Mouse (Mus musculus): Measurements from ENCODE around the gene Rps8. TPM values are rescaled to one million over a fixed set of nuclear protein-coding genes. Genes with fewer than 3 reads are reported as not detected.

Rps8 gene
- polyA plus RNA-seq, 3 experiments from 2014 or later = 670 to 888 (median 878) TPM

DNA sequence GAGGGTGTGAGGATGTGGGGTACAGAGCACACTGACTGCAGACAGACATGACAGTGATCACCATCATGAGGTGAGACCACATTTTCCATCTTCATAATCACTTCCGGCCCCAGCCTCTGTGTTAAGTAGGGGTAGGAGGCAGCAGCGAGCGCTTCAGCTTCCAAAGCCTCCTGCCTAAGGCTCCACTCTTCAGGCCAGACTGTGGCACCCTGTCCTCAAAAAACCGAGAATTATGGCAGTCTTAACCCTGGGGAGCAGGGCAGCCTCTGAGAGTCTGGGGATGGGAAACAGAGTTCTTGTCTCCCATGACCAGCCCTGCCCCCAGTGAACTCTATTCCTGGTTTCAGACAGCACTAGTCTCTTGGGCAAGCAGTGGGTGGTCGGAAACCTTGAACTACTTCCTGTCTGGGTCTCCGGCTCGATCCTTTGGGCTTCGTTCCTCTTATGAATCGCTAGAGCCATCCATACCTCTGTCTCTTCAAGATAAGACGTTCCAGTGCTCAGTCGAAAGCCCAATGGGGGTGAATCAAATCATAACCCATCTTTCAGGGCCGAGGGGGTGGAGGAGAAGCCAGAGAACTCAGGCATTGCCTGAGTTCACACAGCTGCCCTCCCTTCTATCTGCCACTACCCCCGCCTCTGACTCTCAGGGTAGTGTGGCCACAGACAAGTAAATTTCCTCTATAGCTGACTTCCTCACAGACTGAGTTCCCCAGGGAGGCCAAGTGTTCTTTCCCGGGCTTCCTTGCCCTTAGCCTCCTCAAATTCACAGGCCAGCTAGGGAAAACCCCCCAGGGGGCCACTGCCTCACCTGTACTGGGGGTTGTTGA is 31.3 kb downstream of the Rps8 start:
- ATAC-seq = peak; percentile 75

DNA sequence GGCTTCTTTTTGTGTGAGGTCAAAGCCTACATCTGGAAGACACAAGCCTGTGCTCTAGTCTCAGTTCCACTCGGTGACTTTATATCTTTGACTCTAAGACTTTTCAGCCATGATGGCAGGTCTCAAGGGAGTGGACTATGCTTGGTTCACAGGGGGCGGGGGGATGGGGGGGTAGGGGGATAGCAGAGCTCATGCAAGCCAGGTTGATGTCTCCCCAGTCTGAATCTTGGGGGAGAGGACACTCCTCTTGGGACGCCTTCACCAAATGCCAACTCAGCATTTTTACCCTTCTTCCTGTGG is 31.9 kb downstream of the Rps8 start:
- no peak for ATAC-seq

DNA sequence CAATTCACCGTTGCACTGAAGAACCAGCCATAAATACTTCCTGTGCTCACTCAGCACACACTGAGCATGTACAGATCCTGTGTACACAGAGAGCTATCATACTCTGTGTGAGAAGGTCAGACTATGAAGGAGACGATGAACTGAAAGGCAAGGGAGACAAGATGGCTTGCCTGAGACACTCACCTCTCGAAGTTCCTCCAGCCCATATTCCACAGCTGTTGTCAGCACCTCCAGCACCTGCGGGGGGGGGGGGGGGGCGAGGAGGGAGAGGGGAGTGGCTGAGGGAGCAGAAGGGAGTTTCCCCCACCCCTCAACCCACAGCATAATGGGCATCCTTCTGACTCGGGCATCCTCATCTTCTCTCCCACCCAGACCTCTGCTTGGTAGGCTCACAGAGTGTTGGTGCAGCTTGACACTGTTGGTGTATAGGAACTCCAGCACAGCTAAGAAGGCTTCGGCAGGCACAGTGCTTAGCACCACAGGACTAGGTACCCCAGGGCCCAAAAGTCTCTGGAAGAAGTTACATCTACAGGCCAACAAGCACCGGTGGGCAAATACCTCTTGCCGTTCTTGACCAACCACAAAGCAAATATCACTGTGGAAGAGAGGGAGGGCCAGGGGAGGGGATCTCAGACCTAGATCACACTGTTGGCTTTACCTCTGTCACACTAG is 32.4 kb downstream of the Rps8 start:
- no peak for ATAC-seq

DNA sequence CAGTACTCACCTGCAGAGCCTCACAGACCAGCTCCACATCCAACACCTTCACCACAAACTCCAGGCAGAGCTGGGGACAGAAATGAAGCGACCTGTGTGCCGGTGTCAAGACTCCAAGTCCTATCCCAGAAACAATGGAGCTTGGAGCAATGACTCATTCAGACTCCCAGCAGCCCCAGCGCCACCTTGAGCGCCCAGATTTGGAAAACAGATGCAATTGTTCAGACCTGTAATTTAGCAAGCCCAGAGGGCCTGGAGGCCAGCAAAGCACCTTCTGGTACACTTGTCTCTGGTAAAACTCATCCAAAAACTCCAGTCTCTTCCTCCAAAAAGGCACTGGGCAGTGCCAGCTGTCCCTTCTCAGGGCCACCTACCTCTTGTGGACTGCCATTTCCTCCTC is 33.8 kb downstream of the Rps8 start:
- ATAC-seq = no peak

DNA sequence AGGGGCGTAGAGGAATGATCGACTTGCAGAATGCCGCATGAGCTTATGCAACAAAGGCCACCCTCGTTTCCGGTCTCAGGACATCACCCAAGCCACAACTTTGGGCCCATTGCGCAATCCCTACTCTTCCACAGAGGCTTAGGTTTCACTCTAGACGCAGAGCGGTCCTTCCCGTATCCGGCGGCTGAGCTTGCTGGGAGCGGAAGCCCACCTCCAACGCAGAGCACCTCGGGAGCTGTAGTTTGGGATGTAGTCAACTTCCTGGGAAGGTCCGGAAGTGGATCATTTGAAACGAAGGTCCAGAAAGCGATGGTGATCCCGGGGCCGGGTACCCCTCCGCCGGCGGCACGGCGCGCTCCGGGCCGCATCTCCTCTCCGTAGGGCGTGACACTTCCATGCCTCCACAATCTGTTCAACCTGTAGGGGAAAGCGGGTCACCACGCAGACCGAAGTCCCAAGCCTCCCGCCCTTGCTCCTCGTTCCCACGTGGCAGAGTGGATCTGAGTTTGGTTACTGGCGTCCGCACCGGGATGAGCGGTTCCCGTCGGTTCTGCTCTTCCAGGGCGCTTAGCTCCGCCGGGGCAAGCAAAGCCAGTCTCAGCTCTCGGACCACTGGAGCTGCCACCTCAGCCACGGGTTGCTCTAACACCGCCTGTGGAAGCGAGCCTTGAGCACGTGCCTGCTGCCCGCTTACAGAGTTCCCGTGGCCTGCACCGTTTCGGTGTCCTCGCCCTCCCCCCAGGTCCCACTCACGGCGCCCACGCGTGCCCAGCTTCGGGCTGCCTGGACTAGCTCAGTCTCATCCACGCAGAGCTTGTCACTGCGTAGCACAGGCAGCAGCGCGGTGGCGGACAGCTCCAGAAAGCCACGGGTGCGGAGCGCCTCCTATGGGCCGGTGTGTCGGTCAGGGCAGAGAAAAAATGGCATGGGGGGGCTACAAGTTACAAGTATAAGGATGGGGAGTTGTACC is 35.3 kb downstream of the Rps8 start:
- peak; percentile 58 for ATAC-seq

DNA sequence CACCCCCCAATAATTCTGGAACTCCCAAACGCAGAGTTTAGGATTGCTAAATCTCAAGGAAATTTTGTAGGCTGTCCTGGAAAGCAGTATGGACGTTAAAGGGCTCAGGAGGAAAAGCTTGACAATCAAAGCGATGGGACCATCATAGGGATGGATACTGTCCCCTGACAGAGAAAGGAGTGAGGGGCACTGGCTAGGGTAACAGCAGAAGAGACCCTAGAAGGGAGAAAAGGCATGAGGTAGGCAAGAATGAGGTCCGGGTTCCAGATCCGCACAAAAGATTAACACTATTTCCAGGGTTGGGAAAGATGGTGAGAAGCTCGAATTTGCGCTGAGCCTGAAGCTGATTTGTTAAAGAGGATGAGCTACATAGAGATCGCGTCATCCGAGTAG is 36.0 kb downstream of the Rps8 start:
- ATAC-seq = no peak

DNA sequence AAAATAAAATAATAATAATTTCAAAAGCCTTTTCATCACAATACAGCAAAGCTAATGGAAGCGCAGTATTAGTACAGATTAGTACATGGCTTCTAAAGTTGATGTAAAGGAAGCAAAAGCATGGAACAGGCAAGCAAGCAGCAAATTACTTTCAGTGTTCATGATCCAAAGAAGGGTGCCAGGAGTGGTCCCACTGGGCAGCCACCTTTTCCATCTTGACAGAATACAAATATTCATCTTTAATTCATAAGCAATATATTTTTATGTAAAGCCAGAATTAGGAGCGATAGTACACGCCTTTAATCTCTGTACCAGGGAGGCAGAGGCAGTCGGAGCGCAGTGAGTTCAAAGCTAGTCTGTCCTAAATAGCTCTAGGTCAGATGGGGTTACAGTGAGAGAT is 36.4 kb downstream of the Rps8 start:
- no peak for ATAC-seq

DNA sequence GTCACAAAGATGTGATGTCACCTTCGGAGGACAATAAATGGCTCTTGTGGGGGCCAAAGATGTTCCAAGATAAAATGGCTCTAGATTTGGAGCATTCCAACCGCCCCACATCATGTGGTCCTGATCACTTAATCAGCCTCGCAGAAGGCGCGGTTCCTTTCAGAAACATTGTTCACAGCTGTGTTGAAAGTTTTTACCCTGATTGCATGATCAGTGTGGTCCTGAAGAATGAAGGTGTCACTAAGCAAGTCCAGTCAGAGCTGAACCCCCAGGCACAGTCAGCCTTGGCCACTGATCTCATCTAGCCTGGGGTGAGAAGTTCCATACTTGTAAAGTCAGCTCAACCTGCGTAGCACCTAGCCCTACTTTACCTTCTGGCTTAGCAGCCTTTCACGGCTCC is 38.1 kb downstream of the Rps8 start:
- ATAC-seq = no peak

DNA sequence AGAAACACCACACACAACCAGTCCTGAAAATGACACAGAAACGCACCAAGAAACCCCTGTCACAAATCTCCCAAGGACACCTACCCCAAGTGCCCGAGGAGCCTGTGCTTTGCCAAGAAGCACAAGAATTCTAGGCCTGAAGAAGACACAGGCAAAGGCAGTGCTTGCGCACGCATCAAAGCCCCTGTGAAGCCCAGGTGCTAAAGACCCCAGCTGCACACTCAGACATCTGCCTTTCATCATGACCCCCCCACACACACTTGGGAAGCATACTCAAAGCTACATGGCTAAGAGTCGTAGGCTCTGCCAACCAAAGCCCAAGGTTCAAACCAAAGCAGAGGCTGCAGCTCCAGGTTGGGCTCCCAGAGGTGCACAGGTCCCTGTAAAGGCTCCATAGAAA is 40.5 kb downstream of the Rps8 start:
- no peak for ATAC-seq

DNA sequence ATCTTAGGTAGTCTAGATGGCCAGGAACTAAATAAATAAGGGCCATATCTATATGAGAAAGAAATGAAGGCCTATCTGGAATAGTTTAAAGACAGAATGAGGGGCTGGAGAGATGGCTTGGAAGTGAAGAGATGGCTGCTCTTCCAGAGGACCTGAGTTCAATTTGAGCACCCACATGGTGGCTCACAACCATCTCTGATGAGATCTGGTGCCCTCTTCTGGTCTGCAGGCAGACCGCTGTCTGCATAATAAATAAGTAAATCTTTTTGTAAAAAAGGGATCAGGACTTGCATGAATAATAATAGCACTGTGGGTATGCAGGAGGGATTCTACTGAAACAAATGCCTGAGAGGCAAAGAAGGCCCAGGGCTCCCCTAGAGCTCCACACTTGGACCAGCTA is 42.8 kb downstream of the Rps8 start:
- no peak for ATAC-seq

DNA sequence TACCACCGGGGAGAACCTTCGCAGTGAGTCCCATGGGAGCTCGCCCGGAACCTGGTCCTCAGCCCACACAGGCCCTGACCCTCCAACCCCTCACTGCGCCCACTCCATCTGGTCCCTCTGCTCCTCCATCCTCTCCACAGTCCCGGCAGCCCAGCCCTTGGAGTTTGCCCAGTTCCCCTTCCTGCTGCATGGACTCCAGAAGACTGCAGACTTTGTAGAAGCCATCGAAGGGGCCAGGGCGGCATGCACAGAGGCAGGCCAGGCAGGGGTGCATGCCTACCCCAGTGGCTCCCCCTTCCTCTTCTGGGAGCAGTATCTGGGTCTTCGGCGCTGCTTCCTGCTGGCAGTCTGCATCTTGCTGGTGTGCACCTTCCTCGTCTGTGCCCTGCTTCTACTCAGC is 45.1 kb downstream of the Rps8 start:
- no peak for ATAC-seq

DNA sequence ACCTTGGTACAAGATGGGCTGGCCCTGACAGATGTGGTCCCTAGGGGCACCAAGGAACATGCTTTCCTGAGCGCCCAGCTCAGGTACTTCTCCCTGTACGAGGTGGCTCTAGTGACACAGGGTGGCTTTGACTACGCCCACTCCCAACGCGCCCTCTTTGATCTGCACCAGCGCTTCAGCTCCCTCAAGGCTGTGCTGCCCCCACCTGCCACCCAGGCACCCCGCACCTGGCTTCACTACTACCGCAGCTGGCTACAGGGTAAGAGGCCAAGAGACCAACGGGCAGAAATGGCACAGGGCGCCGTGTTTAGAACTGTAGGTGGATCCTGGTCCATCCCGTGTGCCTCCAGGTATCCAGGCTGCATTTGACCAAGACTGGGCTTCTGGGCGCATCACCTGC is 45.8 kb downstream of the Rps8 start:
- no peak for ATAC-seq

DNA sequence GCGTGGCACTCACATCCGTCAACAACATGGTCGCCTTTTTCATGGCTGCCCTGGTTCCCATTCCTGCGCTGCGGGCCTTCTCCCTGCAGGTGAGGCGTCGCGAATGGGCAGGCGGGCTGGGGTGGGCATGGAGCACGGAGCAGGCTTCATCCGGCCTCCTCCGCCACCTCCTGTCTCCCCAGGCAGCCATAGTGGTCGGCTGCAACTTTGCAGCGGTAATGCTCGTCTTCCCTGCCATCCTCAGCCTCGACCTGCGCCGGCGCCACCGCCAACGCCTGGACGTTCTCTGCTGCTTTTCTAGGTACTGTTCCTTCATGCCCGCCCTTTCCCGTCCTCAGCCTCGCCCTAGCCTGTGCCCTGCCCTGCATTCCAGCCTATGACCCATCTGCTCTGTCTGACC is 46.7 kb downstream of the Rps8 start:
- ATAC-seq = no peak

DNA sequence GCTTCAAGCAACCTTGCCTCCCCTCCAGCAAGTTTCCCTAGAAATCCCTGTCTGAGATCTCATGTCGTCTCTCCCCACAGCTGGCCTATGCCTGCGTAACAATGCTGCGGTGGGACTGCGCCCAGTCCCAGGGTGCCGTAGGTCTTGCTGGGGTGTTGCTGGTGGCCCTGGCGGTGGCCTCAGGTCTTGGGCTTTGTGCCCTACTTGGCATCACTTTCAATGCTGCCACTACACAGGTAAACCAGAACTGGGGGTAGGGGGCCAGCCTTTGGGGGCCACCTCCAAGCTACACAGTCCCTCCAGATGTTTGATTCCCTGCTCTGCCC is 47.6 kb downstream of the Rps8 start:
- no peak for ATAC-seq

DNA sequence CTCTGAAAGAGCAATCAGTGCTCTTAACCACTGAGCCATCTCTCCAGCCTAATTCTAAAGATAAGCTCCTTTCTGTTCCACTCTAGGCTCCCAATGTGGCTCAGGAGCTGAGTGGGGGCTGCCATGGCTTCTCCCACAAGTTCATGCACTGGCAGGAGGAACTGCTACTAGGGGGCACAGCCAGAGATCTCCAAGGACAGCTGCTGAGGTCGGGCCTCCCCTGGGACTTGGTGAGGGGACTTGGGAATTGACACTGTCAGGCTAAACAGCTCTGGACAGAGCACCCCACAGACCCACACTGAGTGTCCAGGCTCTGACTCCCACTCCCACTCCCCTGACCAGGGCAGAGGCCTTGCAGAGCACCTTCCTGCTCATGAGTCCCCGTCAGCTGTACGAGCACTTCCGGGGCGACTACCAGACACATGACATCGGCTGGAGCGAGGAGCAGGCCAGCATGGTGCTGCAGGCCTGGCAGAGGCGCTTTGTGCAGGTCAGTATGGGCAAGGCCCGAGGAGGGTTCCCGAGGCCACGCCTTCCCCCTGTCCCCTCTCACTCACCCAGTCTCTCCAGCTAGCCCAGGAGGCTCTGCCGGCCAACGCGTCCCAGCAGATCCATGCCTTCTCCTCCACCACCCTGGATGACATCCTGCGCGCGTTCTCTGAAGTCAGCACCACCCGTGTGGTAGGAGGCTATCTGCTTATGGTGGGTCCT is 48.1 kb downstream of the Rps8 start:
- no peak for ATAC-seq

DNA sequence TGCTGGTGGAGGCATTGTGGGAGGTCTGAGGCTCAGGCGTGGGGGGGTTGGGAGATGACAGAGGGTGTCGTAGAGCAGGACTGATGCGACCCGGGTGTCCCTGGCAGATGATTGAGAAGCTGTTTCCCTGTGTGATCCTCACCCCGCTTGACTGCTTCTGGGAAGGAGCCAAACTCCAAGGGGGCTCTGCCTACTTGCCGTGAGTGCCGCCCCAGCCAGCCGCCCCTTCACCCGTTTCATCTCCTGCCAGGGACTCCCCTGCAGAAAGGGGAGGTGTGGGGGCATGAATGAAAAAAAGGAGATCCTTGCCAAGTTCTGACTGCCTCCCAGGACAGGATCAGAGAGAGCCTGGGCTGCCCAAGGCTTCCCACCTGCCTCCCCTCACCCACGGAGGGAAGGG is 50.9 kb downstream of the Rps8 start:
- ATAC-seq = no peak

DNA sequence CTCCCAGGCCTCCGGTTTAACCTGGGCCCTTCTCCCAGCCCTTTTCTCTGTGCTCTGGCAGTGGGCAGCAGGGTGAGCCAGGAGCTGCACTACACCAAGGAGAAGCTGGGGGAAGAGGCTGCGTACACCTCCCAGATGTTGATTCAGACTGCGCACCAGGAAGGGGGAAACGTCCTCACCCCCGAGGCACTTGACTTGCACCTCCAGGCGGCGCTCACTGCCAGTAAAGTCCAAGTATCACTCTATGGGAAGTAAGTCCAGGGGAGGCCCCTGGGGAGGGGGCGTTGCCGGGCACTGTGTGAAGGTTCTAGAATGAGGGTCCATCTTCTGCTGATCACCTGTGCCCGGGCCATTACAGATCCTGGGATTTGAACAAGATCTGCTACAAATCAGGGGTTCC is 51.4 kb downstream of the Rps8 start:
- ATAC-seq = no peak

Other genes with a start within 250 kb of the Rps8 start
- 10 to 100 TPM; 66.2 to 80.0 (median 77.7) TPM for gene Urod, start 161.8 kb downstream of the Rps8 start, polyA plus RNA-seq (2017; shearing (Covaris generic))
- gene Hectd3, start 160.9 kb downstream of the Rps8 start, polyA plus RNA-seq (2017; shearing (Covaris generic)) = 1 to 10 TPM; 5.4 to 9.3 (median 7.2) TPM
- gene Eif2b3, start 136.8 kb downstream of the Rps8 start, polyA plus RNA-seq (2017; shearing (Covaris generic)) = 10 to 100 TPM; 26.8 to 42.3 (median 40.3) TPM
- under 1 TPM in 2 of 3 experiments, not detected in 1; 0.15 to 0.24 TPM for gene Ptch2, start 60.2 kb downstream of the Rps8 start, polyA plus RNA-seq (2017; shearing (Covaris generic))
- gene Btbd19, start 30.5 kb downstream of the Rps8 start, polyA plus RNA-seq (2017; shearing (Covaris generic)) = 10 to 100 TPM; 24.8 to 27.2 (median 25.0) TPM
- gene Tctex1d4, start 29.4 kb downstream of the Rps8 start, polyA plus RNA-seq (2017; shearing (Covaris generic)) = 1 to 10 TPM; 2.0 to 4.1 (median 3.1) TPM
- 10 to 100 TPM; 13.4 to 19.8 (median 18.8) TPM for gene Plk3, start 22.3 kb downstream of the Rps8 start, polyA plus RNA-seq (2017; shearing (Covaris generic))
- gene Kif2c, start 26.4 kb upstream of the Rps8 start, polyA plus RNA-seq (2017; shearing (Covaris generic)) = 10 to 100 TPM in 1 of 3 experiments, 1 to 10 TPM in 2; 1.9 to 35.0 (median 5.5) TPM
- gene Tmem53, start 95.7 kb upstream of the Rps8 start, polyA plus RNA-seq (2017; shearing (Covaris generic)) = under 1 TPM in 2 of 3 experiments, not detected in 1; 0.40 to 0.98 TPM
- not detected for gene Armh1, start 95.9 kb upstream of the Rps8 start, polyA plus RNA-seq (2017; shearing (Covaris generic))

All from inflammation-experienced regulatory T-cells, adult 6 months (primary cell).